Comparison of ENCODE assay signal across 31 mouse cellular contexts in the genomic region with DNA sequence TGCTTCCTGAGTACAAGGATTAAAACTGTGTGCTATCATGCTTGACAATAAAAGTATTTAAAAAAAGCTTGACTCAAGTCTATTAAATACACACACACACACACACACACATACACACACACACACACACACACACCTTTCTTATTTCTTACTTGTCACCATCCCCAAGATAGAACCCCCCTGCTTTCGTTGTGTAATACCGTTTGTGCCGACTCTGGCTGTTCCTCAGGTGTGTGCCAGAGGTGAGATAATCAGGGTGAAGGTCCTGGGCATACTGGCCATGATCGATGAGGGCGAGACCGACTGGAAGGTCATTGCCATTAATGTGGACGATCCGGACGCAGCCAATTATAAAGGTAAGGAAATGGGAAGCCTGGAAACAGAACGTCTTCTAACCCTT.
"Had no signal": no experiment of that assay in that cellular context is flagged by ENCODE, and none has a peak within 500 bp of the region (broad histone marks: within the 10 kb centered on the region; RNA-seq: fewer than 3 reads in every experiment).

No protein-coding gene starts in this region.

- H3K4me1 ChIP-seq: limb, embryonic 10.5 days; limb, embryonic 12.5 days; limb, embryonic 13.5 days; limb, embryonic 15.5 days; lung, embryonic 15.5 days; midbrain, embryonic 10.5 days; midbrain, embryonic 12.5 days had no signal

- ATAC-seq: liver, embryonic 12.5 days; liver, postnatal 0 days; lung, postnatal 0 days; midbrain, embryonic 13.5 days; midbrain, embryonic 15.5 days; midbrain, embryonic 16.5 days had no signal

- H3K27me3 ChIP-seq: limb, embryonic 12.5 days; limb, embryonic 13.5 days; limb, embryonic 15.5 days; liver, embryonic 12.5 days; liver, embryonic 13.5 days; liver, embryonic 15.5 days; lung, embryonic 15.5 days; megakaryocyte, embryonic 14.5 days; midbrain, embryonic 12.5 days; midbrain, embryonic 13.5 days; midbrain, embryonic 15.5 days had no signal

- H3K9ac ChIP-seq: limb, embryonic 12.5 days; limb, embryonic 13.5 days; limb, embryonic 15.5 days; liver, embryonic 12.5 days; liver, embryonic 13.5 days; liver, embryonic 14.5 days; liver, embryonic 15.5 days; liver, postnatal 0 days; lung, embryonic 14.5 days; lung, embryonic 15.5 days; midbrain, embryonic 12.5 days; midbrain, embryonic 13.5 days; midbrain, embryonic 15.5 days had no signal

- H3K4me3 ChIP-seq: left cerebral cortex, adult 2 months; limb, embryonic 10.5 days; limb, embryonic 12.5 days; limb, embryonic 13.5 days; limb, embryonic 15.5 days; liver, embryonic 12.5 days; liver, embryonic 13.5 days; liver, embryonic 15.5 days; lung, embryonic 15.5 days; megakaryocyte, embryonic 14.5 days; midbrain, embryonic 10.5 days; midbrain, embryonic 12.5 days; midbrain, embryonic 13.5 days; midbrain, embryonic 15.5 days; myocyte had no signal

- DNase-seq: left cerebral cortex, postnatal 4 days; liver; liver, embryonic 13.5 days; liver, postnatal 0 days; lung, adult 18-20 months; lung, adult 2 months; lung, embryonic 14.5 days; lung, postnatal 10 days; lung, postnatal 14 days; lung, postnatal 36 days; lung, postnatal 4 days; midbrain, embryonic 14.5 days had no signal

- H3K9me3 ChIP-seq: limb, embryonic 10.5 days; limb, embryonic 12.5 days; limb, embryonic 13.5 days; limb, embryonic 15.5 days; liver, embryonic 12.5 days; liver, embryonic 13.5 days; liver, embryonic 15.5 days; lung, embryonic 15.5 days; megakaryocyte, embryonic 14.5 days; midbrain, embryonic 10.5 days; midbrain, embryonic 12.5 days; midbrain, embryonic 13.5 days; midbrain, embryonic 15.5 days had no signal

- H3K4me2 ChIP-seq: limb, embryonic 12.5 days; limb, embryonic 13.5 days; limb, embryonic 15.5 days; liver, embryonic 12.5 days; liver, embryonic 13.5 days; liver, embryonic 15.5 days; lung, embryonic 14.5 days; lung, embryonic 15.5 days; midbrain, embryonic 11.5 days; midbrain, embryonic 12.5 days; midbrain, embryonic 13.5 days; midbrain, embryonic 15.5 days had no signal

- H3K27ac ChIP-seq: left cerebral cortex, adult 2 months; limb, embryonic 10.5 days; limb, embryonic 12.5 days; limb, embryonic 13.5 days; limb, embryonic 15.5 days; liver, embryonic 12.5 days; liver, embryonic 13.5 days; liver, embryonic 14.5 days; liver, embryonic 15.5 days; lung, embryonic 15.5 days; macrophage; midbrain, embryonic 10.5 days; midbrain, embryonic 12.5 days; midbrain, embryonic 13.5 days; midbrain, embryonic 15.5 days had no signal
